7 mouse cellular contexts compared by ENCODE assay signal in the genomic region with DNA sequence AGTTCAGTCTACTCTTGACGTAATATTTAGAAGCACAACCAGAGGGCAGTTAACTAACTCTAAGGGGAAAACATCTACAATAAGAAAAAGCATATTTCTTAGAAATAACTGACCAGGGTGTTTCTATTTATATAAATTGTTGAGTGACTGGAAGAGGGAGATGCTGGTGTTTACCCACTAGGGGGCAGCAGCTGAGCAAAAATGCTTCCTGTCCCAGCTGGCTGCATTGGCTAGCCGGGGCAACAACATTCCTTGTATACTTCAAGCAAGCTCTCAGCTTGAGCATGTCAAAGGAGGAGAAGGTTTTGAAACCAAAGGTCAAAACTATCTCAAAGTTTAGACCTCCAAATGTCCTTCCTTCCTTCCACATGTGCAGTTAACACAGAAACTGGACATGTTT.
DNase-seq lines count a peak whose midpoint lies in the region; ATAC-seq and TF ChIP-seq lines count a peak whose summit lies in the region.

No protein-coding gene starts in this region.

- peak; percentile 75 for TF ChIP-seq CTCF in lung, adult 2 months (IDR thresholded peaks at IDR 0.05; ENCODE audit: insufficient read depth, low read length)

- no peaks in the 10 kb centered on the region for H3K27me3 ChIP-seq in hindbrain, embryonic 12.5 days

- no peaks in the 10 kb centered on the region for H3K9me3 ChIP-seq in hindbrain, embryonic 12.5 days (replicated peaks)

- WGBS in hindbrain, embryonic 12.5 days: 45% methylated on average over 2 of the region's 2 CpGs
- 29% methylated on average over 2 of the region's 2 CpGs for WGBS in lung, adult 2 months

- H3K4me3 ChIP-seq in hindbrain, embryonic 12.5 days: no peak overlapping the region
- H3K4me3 ChIP-seq in lung, adult 2 months (replicated peaks; ENCODE audit: extremely low read depth, low read depth, low read length): no peak overlapping the region

- no peak overlapping the region for H3K27ac ChIP-seq in hindbrain, embryonic 12.5 days

- DNase-seq in right cerebral cortex, adult 18-20 months: peak; percentile 47
- no peak for DNase-seq in right cerebral cortex, postnatal 36 days (ENCODE audit: low spot score in 2 of 2)
- DNase-seq in adrenal gland, postnatal 10 days: peak; percentile 86
- DNase-seq in embryo, embryonic 11.5 days (ENCODE audit: low read depth, low spot score): peak; percentile 56
- DNase-seq in lung, adult 2 months: peak; percentile 66
- peak; percentile 56 for DNase-seq in right cerebral cortex, postnatal 14 days

- no peak overlapping the region for H3K4me2 ChIP-seq in hindbrain, embryonic 12.5 days (replicated peaks)

- peak; percentile 62; the same call in 1 of the 2 replicates for ATAC-seq in hindbrain, embryonic 12.5 days (ENCODE audit: low FRiP score)

- H3K36me3 ChIP-seq in hindbrain, embryonic 12.5 days: peaks cover 42% of the 10 kb centered on the region

- H3K9ac ChIP-seq in hindbrain, embryonic 12.5 days: no peak overlapping the region

- no peak for TF ChIP-seq POLR2A in lung, adult 2 months (IDR thresholded peaks at IDR 0.05; ENCODE audit: borderline replicate concordance, extremely low read depth, low read depth, low read length)

- H3K4me1 ChIP-seq in hindbrain, embryonic 12.5 days: peaks cover 6% of the 10 kb centered on the region; the same call in 1 of the 2 replicates
- H3K4me1 ChIP-seq in lung, adult 2 months (ENCODE audit: control insufficient read depth, insufficient read depth, low read length): no peaks in the 10 kb centered on the region

Comparison
In these comparisons a context has a peak if more than half of its experiments do, and no peak if none do; other contexts are left out.
1. DNase-seq: peak in right cerebral cortex, adult 18-20 months (single experiment), adrenal gland, postnatal 10 days (single experiment), embryo, embryonic 11.5 days (single experiment), lung, adult 2 months (single experiment) and right cerebral cortex, postnatal 14 days (single experiment); none in right cerebral cortex, postnatal 36 days (0 of 2).